Mouse (Mus musculus): Measurements from ENCODE around the gene Rcbtb2.

DNA sequence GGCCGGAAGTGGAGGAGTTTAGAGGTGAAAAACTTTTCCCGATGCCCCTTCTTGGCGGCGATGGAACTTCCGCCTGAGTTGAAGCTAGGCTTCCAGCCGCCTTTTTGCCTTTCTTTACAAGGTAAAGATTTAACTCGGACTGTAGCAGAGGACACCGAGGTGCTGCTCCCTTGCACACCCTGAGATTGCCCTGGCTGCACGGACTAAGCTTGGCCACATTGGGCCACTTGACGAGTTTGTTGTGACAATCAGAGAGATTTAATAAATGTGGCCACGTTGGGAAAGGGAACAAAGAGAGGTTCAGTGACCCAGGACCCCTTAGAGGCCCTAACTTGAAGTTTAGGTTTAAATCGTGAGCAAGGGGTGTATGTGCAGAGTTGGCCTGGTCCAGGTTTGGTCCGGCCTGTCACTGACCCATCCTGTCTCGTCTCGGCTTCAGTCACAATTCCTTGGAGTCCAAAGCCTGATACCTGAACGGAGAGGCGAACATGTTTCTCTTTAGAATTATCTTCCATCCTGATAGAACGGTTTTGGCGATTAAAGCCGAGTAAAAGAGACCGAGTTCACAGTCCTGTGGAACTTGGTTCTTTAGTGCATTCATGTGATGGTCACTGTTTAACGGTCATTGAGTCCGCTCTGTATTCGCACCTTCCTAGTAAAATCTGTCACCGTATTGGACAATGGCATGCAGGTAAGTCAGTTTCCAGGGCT is 21.0 kb downstream of the Rcbtb2 start:
- no peak for TF ChIP-seq CTCF (IDR thresholded peaks at IDR 0.05; ENCODE audit: low read depth)
- no peak for TF ChIP-seq EP300 (IDR thresholded peaks at IDR 0.05; ENCODE audit: low read depth)

Measured in heart, postnatal 0 days (tissue).